Mouse (Mus musculus): ENCODE data around the gene Dusp8. TPM values are rescaled to one million over a fixed set of nuclear protein-coding genes. Genes with fewer than 3 reads are reported as not detected.

Dusp8 gene
- total and polyA plus RNA-seq, 3 experiments = 0.14 to 1.5 (median 0.17) TPM

DNA sequence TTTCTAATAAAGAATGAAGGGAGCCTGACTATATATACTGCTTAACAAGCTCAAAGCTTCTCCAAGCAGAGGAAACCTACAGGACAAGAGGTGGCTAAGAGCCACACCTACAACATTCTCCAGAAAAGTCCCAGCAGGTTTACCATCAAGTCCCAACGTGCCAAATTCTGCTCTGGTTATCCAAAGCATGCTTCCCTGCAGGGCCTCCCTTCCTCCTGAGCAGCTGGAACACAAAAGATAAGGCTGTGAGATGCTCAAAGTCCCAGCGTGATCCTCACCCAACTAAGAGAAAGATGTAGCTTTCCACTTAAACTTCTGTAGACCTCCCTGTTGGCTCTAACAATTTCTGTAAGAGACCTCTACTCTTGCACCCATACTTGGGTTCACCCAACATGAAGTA, 36.6 kb downstream of the Dusp8 start:
- H3K79me2 ChIP-seq (replicated peaks; ENCODE audit: control insufficient read depth, extremely low read depth, insufficient read depth, poor library complexity, severe bottlenecking) = peaks cover 21% of the 10 kb centered on the region
- in situ Hi-C loops (cut with MboI; ENCODE audit: low pct_ligation_motif_present, low pct_unique_long_range_greater_than_20kb, low sequenced_read_pairs) (no loop called here), dilution Hi-C loops (cut with MboI; ENCODE audit: extremely low pct_ligation_motif_present, extremely low pct_unique_long_range_greater_than_20kb, low sequenced_read_pairs) (no loop called here)
- TF ChIP-seq MXI1 (IDR thresholded peaks at IDR 0.05; ENCODE audit: low read depth, low read length) (no peak), ZNF384 (IDR thresholded peaks at IDR 0.05; ENCODE audit: low read depth, low read length) (no peak), RCOR1 (conservative IDR thresholded peaks at IDR 0.05; ENCODE audit: low read depth, low read length) (no peak), GABPA (IDR thresholded peaks at IDR 0.05; ENCODE audit: insufficient replicate concordance, low read depth, low read length) (no peak), NELFE (IDR thresholded peaks at IDR 0.05; ENCODE audit: low read depth, low read length) (no peak), MAX (IDR thresholded peaks at IDR 0.05; ENCODE audit: low read length) (no peak), RAD21 (IDR thresholded peaks at IDR 0.05; ENCODE audit: low read depth, low read length) (no peak), UBTF (IDR thresholded peaks at IDR 0.05; ENCODE audit: low read depth, low read length) (no peak), ETS1 (conservative IDR thresholded peaks at IDR 0.05; ENCODE audit: low read depth, low read length) (no peak), ZMIZ1 (IDR thresholded peaks at IDR 0.05; ENCODE audit: low read depth, low read length) (no peak), MAZ (IDR thresholded peaks at IDR 0.05; ENCODE audit: low read depth, low read length) (no peak), CHD2 (IDR thresholded peaks at IDR 0.05; ENCODE audit: low read length) (no peak), E2F4 (IDR thresholded peaks at IDR 0.05; ENCODE audit: insufficient replicate concordance, low read depth, low read length) (no peak), JUND (conservative IDR thresholded peaks at IDR 0.05; ENCODE audit: low read depth, low read length) (no peak), ZC3H11A (IDR thresholded peaks at IDR 0.05; ENCODE audit: low read depth, low read length) (no peak), JUN (IDR thresholded peaks at IDR 0.05; ENCODE audit: insufficient read depth, low read depth, low read length) (no peak), TBP (conservative IDR thresholded peaks at IDR 0.05; ENCODE audit: low read depth, low read length) (no peak), POLR2A (IDR thresholded peaks at IDR 0.05; ENCODE audit: low read depth, low read length) (no peak), CHD1 (IDR thresholded peaks at IDR 0.05; ENCODE audit: low read depth, low read length) (no peak), MEF2A (IDR thresholded peaks at IDR 0.05; ENCODE audit: borderline replicate concordance, low read depth, low read length) (no peak)
- no peak for DNase-seq (ENCODE audit: extremely low read depth)
- no peak overlapping the region for H3K4me3 ChIP-seq (replicated peaks in 1 of 3; ENCODE audit: low read depth in 2 of 3, low read length in 2 of 3, poor library complexity in 1 of 3)
- H3K9ac ChIP-seq (ENCODE audit: insufficient read depth, low read depth) = no peak overlapping the region
- H3K27me3 ChIP-seq (replicated peaks) = peaks cover 23% of the 10 kb centered on the region
- H3K4me1 ChIP-seq (ENCODE audit: control insufficient read depth in 1 of 2, insufficient read depth in 2 of 2) = peaks cover 12 to 40% of the 10 kb centered on the region in 2 experiments
- peaks cover 8 to 41% of the 10 kb centered on the region in 2 experiments for H3K36me3 ChIP-seq (replicated peaks in 1 of 2; ENCODE audit: control insufficient read depth in 1 of 2, insufficient read depth in 1 of 2, low read length in 1 of 2)
- no peaks in the 10 kb centered on the region for H3K9me3 ChIP-seq (replicated peaks; ENCODE audit: low read length)
- no peak overlapping the region for H3K27ac ChIP-seq (ENCODE audit: insufficient read depth, low read depth)
- no peak overlapping the region for H3K4me2 ChIP-seq (ENCODE audit: insufficient read depth, low read depth, poor library complexity, severe bottlenecking)

DNA sequence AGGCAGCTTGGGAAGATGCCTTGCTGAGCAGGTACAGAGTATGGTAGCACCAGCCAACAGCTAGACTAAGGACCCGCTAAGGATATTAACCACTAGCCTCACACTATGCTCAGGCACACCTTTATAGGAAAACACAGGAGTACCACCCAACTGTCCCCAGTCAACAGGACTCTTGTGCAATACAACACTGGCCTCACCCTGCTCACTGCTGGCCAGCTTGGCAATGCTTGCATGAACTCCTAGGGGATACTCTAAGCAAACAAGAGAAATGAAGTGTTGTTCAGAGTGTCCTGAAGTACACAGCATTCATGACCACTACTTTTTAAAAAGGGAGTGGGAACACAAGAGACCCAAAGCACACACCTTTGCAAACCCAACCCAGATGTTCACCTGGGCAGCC, 38.5 kb downstream of the Dusp8 start:
- H3K4me1 ChIP-seq (ENCODE audit: control insufficient read depth in 1 of 2, insufficient read depth in 2 of 2) = peaks cover 12 to 40% of the 10 kb centered on the region in 2 experiments
- peaks cover 21% of the 10 kb centered on the region for H3K79me2 ChIP-seq (replicated peaks; ENCODE audit: control insufficient read depth, extremely low read depth, insufficient read depth, poor library complexity, severe bottlenecking)
- H3K9me3 ChIP-seq (replicated peaks; ENCODE audit: low read length) = no peaks in the 10 kb centered on the region
- dilution Hi-C loops (cut with MboI; ENCODE audit: extremely low pct_ligation_motif_present, extremely low pct_unique_long_range_greater_than_20kb, low sequenced_read_pairs) = no loop called here
- TF ChIP-seq KAT2A (IDR thresholded peaks at IDR 0.05; ENCODE audit: insufficient replicate concordance, low read length) (no peak), ZNF384 (IDR thresholded peaks at IDR 0.05; ENCODE audit: low read depth, low read length) (no peak), POLR2AphosphoS2 (IDR thresholded peaks at IDR 0.05; ENCODE audit: low read depth, low read length) (no peak), TBP (conservative IDR thresholded peaks at IDR 0.05; ENCODE audit: low read depth, low read length) (no peak), TCF12 (IDR thresholded peaks at IDR 0.05; ENCODE audit: low read depth, low read length) (no peak), JUND (conservative IDR thresholded peaks at IDR 0.05; ENCODE audit: low read depth, low read length) (no peak), MYC (IDR thresholded peaks at IDR 0.05; ENCODE audit: low read depth, low read length) (no peak), SMC3 (IDR thresholded peaks at IDR 0.05; ENCODE audit: low read depth, low read length) (no peak), BHLHE40 (IDR thresholded peaks at IDR 0.05; ENCODE audit: low read depth, low read length) (no peak), HCFC1 (IDR thresholded peaks at IDR 0.05; ENCODE audit: low read depth, low read length) (no peak), ETS1 (conservative IDR thresholded peaks at IDR 0.05; ENCODE audit: low read depth, low read length) (no peak), ZKSCAN1 (IDR thresholded peaks at IDR 0.05; ENCODE audit: borderline replicate concordance, low read depth, low read length) (no peak), NRF1 (IDR thresholded peaks at IDR 0.05; ENCODE audit: low read depth, low read length) (no peak)
- H3K4me2 ChIP-seq (ENCODE audit: insufficient read depth, low read depth, poor library complexity, severe bottlenecking) = no peak overlapping the region
- H3K4me3 ChIP-seq (replicated peaks in 1 of 3; ENCODE audit: low read depth in 2 of 3, low read length in 2 of 3, poor library complexity in 1 of 3) = no peak overlapping the region
- no peak overlapping the region for H3K9ac ChIP-seq (ENCODE audit: insufficient read depth, low read depth)
- peaks cover 9% of the 10 kb centered on the region for H3K27me3 ChIP-seq (replicated peaks)
- in situ Hi-C loops (cut with MboI; ENCODE audit: low pct_ligation_motif_present, low pct_unique_long_range_greater_than_20kb, low sequenced_read_pairs) = no loop called here
- no peak overlapping the region for H3K27ac ChIP-seq (ENCODE audit: insufficient read depth, low read depth)
- DNase-seq (ENCODE audit: extremely low read depth) = no peak
- H3K36me3 ChIP-seq (replicated peaks in 1 of 2; ENCODE audit: control insufficient read depth in 1 of 2, insufficient read depth in 1 of 2, low read length in 1 of 2) = peaks cover 8 to 51% of the 10 kb centered on the region in 2 experiments

Measured in CH12.LX (cell line).